Mouse (Mus musculus): ENCODE results near the gene C1qtnf3. TPM values are rescaled to one million over a fixed set of nuclear protein-coding genes. Genes with fewer than 3 reads are reported as not detected.
"Not testable (repeated sequence)": the region's sequence is repeated elsewhere in the genome, so short reads cannot be mapped to it uniquely, and the experiment has no call there.

C1qtnf3 gene
- total and polyA plus RNA-seq, 2 experiments from 2014 or later = 0.55 to 0.75 TPM

GRCm38 (mm10) chr15:10970777-10971176 is 18.6 kb downstream of the C1qtnf3 start:
- Histone ChIP-seq H3K4me3 (ENCODE audit: low read depth, low read length) (no peak overlapping the region), H3K27me3 (ENCODE audit: insufficient read depth, low read length) (no peaks in the 10 kb centered on the region), H3K9ac (replicated peaks; ENCODE audit: low read length, poor library complexity, severe bottlenecking) (no peak overlapping the region), H3K4me2 (ENCODE audit: low read depth, low read length, poor library complexity, severe bottlenecking) (no peak overlapping the region), H3K36me3 (ENCODE audit: insufficient read depth, low read length) (no peaks in the 10 kb centered on the region), H3K4me1 (ENCODE audit: insufficient read depth, low read length) (no peaks in the 10 kb centered on the region), H3K9me3 (ENCODE audit: low read length) (no peaks in the 10 kb centered on the region), H3K27ac (ENCODE audit: low read depth, low read length) (no peak overlapping the region)
- TF ChIP-seq CTCF (IDR thresholded peaks at IDR 0.05) = no peak
- 86% methylated on average over 5 of the region's 5 CpGs for WGBS
- DNase-seq (ENCODE audit: low spot score) (no peak), ATAC-seq (ENCODE audit: low FRiP score) (no peak)

GRCm38 (mm10) chr15:10977151-10977550 is 25.0 kb downstream of the C1qtnf3 start:
- ATAC-seq (ENCODE audit: low FRiP score) (no peak), DNase-seq (ENCODE audit: low spot score) (no peak)
- TF ChIP-seq CTCF (IDR thresholded peaks at IDR 0.05) = no peak
- Histone ChIP-seq H3K4me1 (ENCODE audit: insufficient read depth, low read length) (no peaks in the 10 kb centered on the region; the same call in 1 of the 2 replicates), H3K27me3 (ENCODE audit: insufficient read depth, low read length) (no peaks in the 10 kb centered on the region), H3K36me3 (ENCODE audit: insufficient read depth, low read length) (no peaks in the 10 kb centered on the region), H3K4me3 (ENCODE audit: low read depth, low read length) (no peak overlapping the region), H3K27ac (ENCODE audit: low read depth, low read length) (no peak overlapping the region), H3K4me2 (ENCODE audit: low read depth, low read length, poor library complexity, severe bottlenecking) (no peak overlapping the region), H3K9me3 (ENCODE audit: low read length) (no peaks in the 10 kb centered on the region), H3K9ac (replicated peaks; ENCODE audit: low read length, poor library complexity, severe bottlenecking) (no peak overlapping the region)

- WGBS = 60% methylated on average over 2 of the region's 2 CpGs
- no peak for TF ChIP-seq CTCF (IDR thresholded peaks at IDR 0.05)
- peak overlapping the region; percentile 59 for H3K4me2 ChIP-seq (ENCODE audit: low read depth, low read length, poor library complexity, severe bottlenecking)
- no peaks in the 10 kb centered on the region for H3K27me3 ChIP-seq (ENCODE audit: insufficient read depth, low read length)
- ATAC-seq (ENCODE audit: low FRiP score) (no peak), DNase-seq (ENCODE audit: low spot score) (no peak)
- H3K4me3 ChIP-seq (ENCODE audit: low read depth, low read length) = no peak overlapping the region; the same call in 1 of the 2 replicates
- H3K4me1 ChIP-seq (ENCODE audit: insufficient read depth, low read length) = peaks cover 7% of the 10 kb centered on the region; the same call in 1 of the 2 replicates
- H3K9ac ChIP-seq (replicated peaks; ENCODE audit: low read length, poor library complexity, severe bottlenecking) = no peak overlapping the region
- no peak overlapping the region for H3K27ac ChIP-seq (ENCODE audit: low read depth, low read length)
- H3K36me3 ChIP-seq (ENCODE audit: insufficient read depth, low read length) = no peaks in the 10 kb centered on the region
- no peaks in the 10 kb centered on the region for H3K9me3 ChIP-seq (ENCODE audit: low read length)
These were observed 28.6 kb downstream of the C1qtnf3 start for GRCm38 (mm10) chr15:10980712-10981111.

GRCm38 (mm10) chr15:10981377-10982063 is 29.4 kb downstream of the C1qtnf3 start, which contains the start of gene Amacr:
Amacr (plus strand) TSS chr15:10981756.
- Histone ChIP-seq H3K36me3 (ENCODE audit: insufficient read depth, low read length) (no peaks in the 10 kb centered on the region), H3K9me3 (ENCODE audit: low read length) (no peaks in the 10 kb centered on the region), H3K27me3 (ENCODE audit: insufficient read depth, low read length) (no peaks in the 10 kb centered on the region), H3K4me1 (ENCODE audit: insufficient read depth, low read length) (peaks cover 7% of the 10 kb centered on the region; the same call in 1 of the 2 replicates), H3K4me3 (ENCODE audit: low read depth, low read length) (peak within 1 kb of the TSS; percentile 62), H3K27ac (ENCODE audit: low read depth, low read length) (peak within 1 kb of the TSS; percentile 88), H3K4me2 (ENCODE audit: low read depth, low read length, poor library complexity, severe bottlenecking) (peak within 1 kb of the TSS; percentile 59), H3K9ac (replicated peaks; ENCODE audit: low read length, poor library complexity, severe bottlenecking) (peak within 1 kb of the TSS; percentile 67)
- DNase-seq (ENCODE audit: low spot score) (peak; percentile 94), ATAC-seq (ENCODE audit: low FRiP score) (peak; percentile 98)
- under 1% methylated on average over 52 of the region's 52 CpGs for WGBS
- TF ChIP-seq CTCF (IDR thresholded peaks at IDR 0.05) = peak; percentile 73

- Histone ChIP-seq H3K9me3 (ENCODE audit: low read length) (no peaks in the 10 kb centered on the region), H3K4me2 (ENCODE audit: low read depth, low read length, poor library complexity, severe bottlenecking) (peak overlapping the region; percentile 59), H3K9ac (replicated peaks; ENCODE audit: low read length, poor library complexity, severe bottlenecking) (peak overlapping the region; percentile 67), H3K27ac (ENCODE audit: low read depth, low read length) (peak overlapping the region; percentile 88; the same call in 1 of the 2 replicates), H3K4me3 (ENCODE audit: low read depth, low read length) (peak overlapping the region; percentile 62), H3K4me1 (ENCODE audit: insufficient read depth, low read length) (peaks cover 7% of the 10 kb centered on the region; the same call in 1 of the 2 replicates), H3K36me3 (ENCODE audit: insufficient read depth, low read length) (no peaks in the 10 kb centered on the region), H3K27me3 (ENCODE audit: insufficient read depth, low read length) (no peaks in the 10 kb centered on the region)
- ATAC-seq (ENCODE audit: low FRiP score) = 0 out of 2 replicates have a peak, but pooled peaks have one; percentile 4
- 8% methylated on average over 6 of the region's 6 CpGs for WGBS
- no peak for TF ChIP-seq CTCF (IDR thresholded peaks at IDR 0.05)
- peak; percentile 1 for DNase-seq (ENCODE audit: low spot score)
These were observed 29.9 kb downstream of the C1qtnf3 start for GRCm38 (mm10) chr15:10982064-10982435.

GRCm38 (mm10) chr15:10985756-10986155 is 33.6 kb downstream of the C1qtnf3 start:
- H3K27me3 ChIP-seq (ENCODE audit: insufficient read depth, low read length) = no peaks in the 10 kb centered on the region

GRCm38 (mm10) chr15:10986477-10986876 is 34.3 kb downstream of the C1qtnf3 start:
- ATAC-seq (ENCODE audit: low FRiP score); H3K27ac ChIP-seq (ENCODE audit: low read depth, low read length); H3K9me3 ChIP-seq (ENCODE audit: low read length); H3K4me2 ChIP-seq (ENCODE audit: low read depth, low read length, poor library complexity, severe bottlenecking); H3K4me3 ChIP-seq (ENCODE audit: low read depth, low read length); H3K27me3 ChIP-seq (ENCODE audit: insufficient read depth, low read length); DNase-seq (ENCODE audit: low spot score); H3K4me1 ChIP-seq (ENCODE audit: insufficient read depth, low read length); H3K9ac ChIP-seq (replicated peaks; ENCODE audit: low read length, poor library complexity, severe bottlenecking); H3K36me3 ChIP-seq (ENCODE audit: insufficient read depth, low read length): not testable (repeated sequence)
- WGBS = 73% methylated on average over 2 of the region's 2 CpGs

More at GRCm38 (mm10) chr15:10985756-10986155, 33.6 kb downstream of the C1qtnf3 start:
- no peaks in the 10 kb centered on the region for H3K9me3 ChIP-seq (ENCODE audit: low read length)
- no peak overlapping the region for H3K9ac ChIP-seq (replicated peaks; ENCODE audit: low read length, poor library complexity, severe bottlenecking)
- no peaks in the 10 kb centered on the region for H3K36me3 ChIP-seq (ENCODE audit: insufficient read depth, low read length)
- TF ChIP-seq CTCF (IDR thresholded peaks at IDR 0.05) = no peak
- H3K4me3 ChIP-seq (ENCODE audit: low read depth, low read length) = no peak overlapping the region
- no peak overlapping the region for H3K4me2 ChIP-seq (ENCODE audit: low read depth, low read length, poor library complexity, severe bottlenecking)
- WGBS = 82% methylated on average over 6 of the region's 6 CpGs
- no peak for DNase-seq (ENCODE audit: low spot score)
- no peak for ATAC-seq (ENCODE audit: low FRiP score)
- no peak overlapping the region for H3K27ac ChIP-seq (ENCODE audit: low read depth, low read length)
- peaks cover 7% of the 10 kb centered on the region; the same call in 1 of the 2 replicates for H3K4me1 ChIP-seq (ENCODE audit: insufficient read depth, low read length)
